Mouse (Mus musculus) ES-E14 (cell line): ENCODE results near the gene Efna1.

Experiments
- CHD2 ChIP-seq: IDR thresholded peaks from 2 replicates; pipeline ENCODE4 v1.6.1; 2014; ENCODE audit warnings: mild to moderate bottlenecking, low read depth, low read length, inconsistent platforms
- MAFK ChIP-seq: IDR thresholded peaks from 2 replicates; pipeline ENCODE4 v1.6.1; 2014; ENCODE audit warnings: mild to moderate bottlenecking, low read depth, low read length, inconsistent platforms; ENCODE audit not compliant: insufficient read depth
- ZC3H11A ChIP-seq: IDR thresholded peaks from 2 replicates; pipeline ENCODE4 v1.6.1; 2012; ENCODE audit warnings: low read depth, mild to moderate bottlenecking, inconsistent platforms, low read length, borderline replicate concordance
- ZNF384 ChIP-seq: IDR thresholded peaks from 2 replicates; pipeline ENCODE4 v1.6.1; 2012; ENCODE audit warnings: low read depth, low read length, inconsistent platforms

DNA sequence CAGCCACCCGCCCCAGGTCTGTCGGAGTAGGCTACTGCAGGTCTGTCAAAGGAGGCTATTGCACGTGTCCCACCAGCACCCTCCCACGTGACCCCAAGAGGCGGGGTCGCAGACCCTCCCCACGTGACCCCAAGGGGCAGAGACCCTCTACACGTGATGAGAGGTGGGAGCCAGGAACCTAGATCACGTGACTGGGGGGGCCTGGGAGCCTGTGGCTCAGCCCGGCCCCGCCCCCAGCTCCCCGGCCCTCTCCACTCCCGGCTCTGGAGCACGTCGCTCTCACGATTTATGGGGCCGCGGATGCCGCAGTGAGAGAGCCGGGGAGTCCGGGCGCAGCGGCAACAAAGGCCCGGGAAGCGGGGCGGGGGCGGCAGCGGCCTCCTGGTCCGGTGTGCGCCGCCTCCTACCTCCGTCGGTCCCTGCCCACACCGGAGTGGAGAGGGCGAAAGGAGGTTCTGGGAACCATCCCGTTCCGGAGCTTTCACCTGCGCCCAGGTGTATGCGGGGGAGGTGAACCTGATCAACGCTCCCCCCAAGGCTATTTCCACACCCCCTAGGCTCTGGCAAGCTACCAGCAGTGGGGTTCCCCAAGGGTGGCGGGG is 39.7 kb upstream of the Efna1 start:
- no peak for TF ChIP-seq MAFK
- TF ChIP-seq ZC3H11A = no peak
- no peak for TF ChIP-seq ZNF384
- TF ChIP-seq CHD2 = no peak
